Mouse (Mus musculus) cerebellum, postnatal 36 days (tissue): ENCODE measurements around the gene Palm2.

Experiments used
- DNase-seq, 2 experiments: peaks; one replicate each; pipeline ENCODE4 v3.0.0; 2021 to 2022; ENCODE audit warnings: mixed read lengths in 2 of 2

Palm2 gene

DNA sequence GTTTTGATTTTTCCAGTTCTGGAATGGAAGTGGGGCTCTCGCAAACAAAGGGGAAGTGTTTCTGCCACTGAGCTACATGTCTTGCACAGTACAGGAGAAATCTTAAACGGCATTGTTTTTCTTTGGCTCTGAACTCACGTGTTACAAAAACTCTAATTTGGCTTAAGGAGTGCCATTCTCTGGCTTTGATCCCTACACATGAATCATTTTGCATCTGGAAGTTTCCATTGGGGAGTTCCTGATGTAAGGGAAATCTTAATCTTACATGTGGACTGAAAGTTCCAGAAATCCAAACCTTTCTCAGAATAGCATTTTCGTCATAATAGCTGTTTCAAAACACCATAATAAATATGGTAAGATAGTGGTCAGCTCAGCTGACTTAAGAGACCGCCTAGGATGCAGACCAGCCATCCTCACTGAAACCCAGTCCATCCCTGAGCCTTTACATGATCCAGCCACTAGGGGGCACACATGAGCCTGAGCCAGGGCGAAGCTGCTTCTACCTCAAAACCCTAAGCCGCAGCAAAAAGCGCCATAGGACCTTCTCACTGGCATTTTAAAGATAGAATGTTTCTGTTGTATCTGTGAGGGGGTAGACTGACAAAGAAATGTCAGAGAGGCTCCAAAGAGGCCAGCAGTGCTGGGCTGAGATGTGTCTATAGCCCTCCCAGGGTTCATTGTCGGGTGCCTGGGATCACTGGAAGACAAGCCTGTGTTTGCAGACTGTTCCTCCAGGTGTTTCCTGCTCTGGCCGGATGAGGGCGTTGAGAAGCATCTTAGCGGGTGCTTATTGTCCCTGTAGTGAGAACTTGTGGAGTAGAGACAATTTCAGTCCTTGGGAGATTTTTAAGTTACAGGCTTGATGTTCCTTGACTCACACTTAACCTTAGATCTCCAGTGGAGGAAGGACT is 239.2 kb downstream of the Palm2 start:
- DNase-seq: peak; percentile 85 to 90

GRCm38 (mm10) chr4:57674351-57674750 is 240.3 kb downstream of the Palm2 start:
- no peak for DNase-seq

DNA sequence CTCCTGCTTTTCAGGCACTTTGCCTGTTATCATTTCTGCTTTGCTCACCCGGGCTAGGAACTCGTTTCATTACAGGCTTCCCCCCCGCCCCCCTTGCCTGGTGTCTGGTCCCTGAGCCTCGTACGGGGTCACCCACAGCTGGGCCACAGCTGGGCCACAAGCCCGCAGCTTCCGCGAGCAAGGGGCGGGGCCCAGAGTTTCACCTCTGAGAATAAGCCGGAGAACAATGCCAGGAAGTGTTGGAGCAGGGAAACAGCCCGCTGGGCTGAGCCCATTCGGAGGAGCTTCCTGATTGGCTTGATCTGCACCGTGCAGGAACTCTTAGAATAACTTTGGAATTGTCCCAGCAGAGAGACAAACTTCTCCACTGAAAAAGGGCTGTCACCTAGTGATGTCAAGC is 241.3 kb downstream of the Palm2 start:
- DNase-seq: peak in 1 of 2 experiments; percentile 15

- no peak for DNase-seq
These were observed 243.9 kb downstream of the Palm2 start for GRCm38 (mm10) chr4:57677916-57678315.

DNA sequence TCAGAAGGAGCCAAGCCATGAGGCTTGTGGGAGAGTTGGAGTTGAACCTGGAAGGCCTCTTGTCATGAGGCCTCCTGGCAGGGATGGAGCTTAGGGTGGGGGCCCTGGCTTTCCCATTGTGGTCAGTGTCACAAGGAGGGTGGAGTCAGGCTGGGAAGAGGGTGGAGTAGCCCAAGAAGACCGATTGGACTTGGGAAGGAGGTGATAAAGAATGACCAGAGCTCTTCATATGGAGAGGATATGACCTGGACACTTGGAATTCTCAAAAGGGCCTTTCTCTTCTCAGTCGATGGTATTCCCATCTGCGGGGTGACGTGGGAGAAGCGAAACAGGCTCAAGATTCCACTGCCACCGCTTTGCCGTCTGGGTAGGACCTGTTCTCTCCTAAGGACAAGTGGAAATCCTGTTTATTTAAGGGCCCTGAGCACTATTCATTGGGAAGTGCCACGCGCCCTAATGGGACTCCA is 245.0 kb downstream of the Palm2 start:
- DNase-seq: no peak

DNA sequence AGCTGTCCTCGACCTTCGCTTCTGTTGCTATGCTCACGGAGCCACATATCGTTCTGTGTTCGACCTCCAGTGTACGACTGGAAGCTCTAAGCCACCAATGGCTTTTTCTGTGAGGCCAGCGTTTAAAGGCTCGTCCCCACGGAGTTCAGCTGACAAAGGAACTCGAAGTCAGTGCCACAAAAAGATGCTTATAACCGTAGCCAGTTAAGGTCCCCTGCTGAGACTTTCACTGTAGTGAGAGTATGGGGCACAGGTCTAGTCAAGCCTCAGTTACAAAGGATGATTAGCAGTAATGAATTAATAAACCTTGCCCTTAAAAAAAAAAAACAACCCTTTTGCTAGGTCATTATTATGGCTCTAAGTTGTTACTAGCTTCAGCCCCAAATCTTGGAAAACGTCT is 246.1 kb downstream of the Palm2 start:
- no peak for DNase-seq

GRCm38 (mm10) chr4:57681511-57681910 is 247.5 kb downstream of the Palm2 start:
- DNase-seq: peak; percentile 49 to 51

DNA sequence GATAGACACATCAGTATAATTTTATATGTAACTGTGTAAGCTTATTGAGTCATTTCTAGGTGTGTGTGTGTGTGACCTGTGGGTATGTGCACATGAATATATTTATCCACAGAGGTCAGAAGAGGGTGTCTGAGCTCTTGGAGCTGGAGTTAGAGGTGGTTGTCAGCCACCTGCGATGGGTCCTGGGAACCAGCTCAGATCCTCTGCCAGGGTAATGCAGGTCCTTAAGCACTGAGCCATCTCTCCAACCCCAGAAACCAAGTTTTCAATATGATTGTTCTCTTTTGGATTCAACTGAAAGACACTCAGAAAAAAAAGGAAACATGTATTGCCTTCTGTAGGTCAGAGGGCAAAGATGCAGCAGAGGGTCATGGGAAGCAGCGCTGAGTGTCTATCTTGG is 248.3 kb downstream of the Palm2 start:
- DNase-seq: no peak

DNA sequence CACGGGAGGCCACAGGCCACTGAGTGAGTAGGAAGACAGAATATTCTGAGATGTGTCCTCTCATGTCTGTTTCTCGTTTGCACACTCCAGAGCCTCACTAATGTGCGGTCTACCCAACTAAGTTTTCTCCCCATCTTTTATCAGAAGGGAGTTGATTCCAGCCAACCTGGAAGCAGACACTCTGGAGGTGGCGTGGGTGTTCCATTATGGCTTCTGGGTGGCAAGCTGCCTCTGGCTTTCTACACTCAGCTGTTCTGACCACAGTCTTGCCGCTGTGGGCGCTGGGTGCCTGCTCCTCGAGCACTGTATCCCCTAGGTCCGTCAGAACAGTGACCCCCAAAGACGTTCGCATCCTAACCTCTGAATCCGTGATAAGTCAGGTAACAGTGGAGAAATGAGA is 248.9 kb downstream of the Palm2 start:
- DNase-seq: no peak

DNA sequence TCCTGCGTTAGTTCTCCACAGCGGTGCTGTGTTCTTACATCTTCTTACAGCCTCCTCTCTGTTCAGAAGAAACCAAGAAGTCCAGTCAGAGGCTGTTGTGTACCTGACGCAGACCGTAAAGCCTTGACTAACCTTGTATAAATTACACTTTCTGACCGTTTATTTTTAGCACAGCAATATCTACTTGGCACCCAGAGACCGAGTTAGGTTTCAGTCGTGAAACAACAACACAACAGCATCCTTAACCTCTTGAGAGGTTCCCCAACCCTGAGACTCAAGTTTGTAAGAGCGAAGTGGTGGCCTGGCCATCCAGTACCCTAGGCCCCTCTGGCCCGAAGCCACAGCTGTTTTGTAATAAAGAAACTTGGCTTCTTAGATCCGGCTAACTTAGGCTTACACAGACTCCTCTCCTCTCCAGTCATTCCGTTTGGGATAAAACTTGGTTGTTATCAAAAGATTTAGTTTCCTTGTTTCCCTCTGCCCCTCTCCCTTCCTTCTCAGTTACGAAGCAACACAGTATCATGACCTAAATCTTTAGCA is 250.7 kb downstream of the Palm2 start:
- DNase-seq: no peak

DNA sequence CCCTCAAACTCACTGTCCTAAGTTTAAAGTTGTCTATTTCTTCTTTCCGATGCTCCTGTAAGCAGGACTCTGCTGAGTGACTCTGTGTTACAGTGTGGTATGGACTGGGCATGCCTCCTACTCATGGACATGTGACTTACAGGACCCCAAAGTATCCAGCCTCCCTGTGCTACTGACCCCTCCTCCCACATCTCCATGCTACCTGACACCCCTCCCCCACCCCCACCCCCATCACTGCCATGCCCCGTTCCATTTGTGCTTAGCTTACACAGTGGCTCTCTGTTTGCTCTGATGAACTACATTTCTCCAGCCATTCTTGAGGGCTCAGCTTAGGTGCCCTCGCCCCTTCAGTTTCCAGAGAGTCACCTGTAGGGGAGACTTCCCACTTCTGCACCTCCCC is 252.7 kb downstream of the Palm2 start:
- DNase-seq: no peak

- no peak for DNase-seq
These were observed 253.5 kb downstream of the Palm2 start for GRCm38 (mm10) chr4:57687583-57687982.

GRCm38 (mm10) chr4:57688131-57688530 is 254.1 kb downstream of the Palm2 start:
- no peak for DNase-seq

- no peak for DNase-seq
These were observed 256.0 kb downstream of the Palm2 start for GRCm38 (mm10) chr4:57690001-57690400.

DNA sequence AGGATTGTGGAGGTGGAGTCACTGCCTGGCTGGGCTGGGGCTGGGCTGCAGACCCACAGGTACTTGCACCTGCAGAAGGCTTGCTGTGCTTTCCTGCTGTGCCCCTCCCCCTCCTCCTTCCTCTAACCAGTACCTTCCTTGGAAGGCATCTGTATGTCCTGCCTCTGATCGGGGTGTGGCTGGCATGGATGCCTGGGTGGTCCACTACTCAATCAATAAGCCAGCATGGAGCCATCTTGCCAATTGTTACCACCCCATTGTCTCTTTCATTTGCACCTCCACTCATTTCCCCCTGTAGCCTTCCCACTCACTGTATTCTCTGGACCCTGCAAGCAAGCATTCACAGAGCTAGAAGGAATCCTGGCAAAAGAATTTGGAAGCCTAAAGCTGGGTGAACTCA is 256.8 kb downstream of the Palm2 start:
- DNase-seq: no peak

- no peak for DNase-seq
These were observed 260.5 kb downstream of the Palm2 start for GRCm38 (mm10) chr4:57694356-57695136.

- DNase-seq: no peak
These were observed 262.9 kb downstream of the Palm2 start for GRCm38 (mm10) chr4:57696955-57697354.

DNA sequence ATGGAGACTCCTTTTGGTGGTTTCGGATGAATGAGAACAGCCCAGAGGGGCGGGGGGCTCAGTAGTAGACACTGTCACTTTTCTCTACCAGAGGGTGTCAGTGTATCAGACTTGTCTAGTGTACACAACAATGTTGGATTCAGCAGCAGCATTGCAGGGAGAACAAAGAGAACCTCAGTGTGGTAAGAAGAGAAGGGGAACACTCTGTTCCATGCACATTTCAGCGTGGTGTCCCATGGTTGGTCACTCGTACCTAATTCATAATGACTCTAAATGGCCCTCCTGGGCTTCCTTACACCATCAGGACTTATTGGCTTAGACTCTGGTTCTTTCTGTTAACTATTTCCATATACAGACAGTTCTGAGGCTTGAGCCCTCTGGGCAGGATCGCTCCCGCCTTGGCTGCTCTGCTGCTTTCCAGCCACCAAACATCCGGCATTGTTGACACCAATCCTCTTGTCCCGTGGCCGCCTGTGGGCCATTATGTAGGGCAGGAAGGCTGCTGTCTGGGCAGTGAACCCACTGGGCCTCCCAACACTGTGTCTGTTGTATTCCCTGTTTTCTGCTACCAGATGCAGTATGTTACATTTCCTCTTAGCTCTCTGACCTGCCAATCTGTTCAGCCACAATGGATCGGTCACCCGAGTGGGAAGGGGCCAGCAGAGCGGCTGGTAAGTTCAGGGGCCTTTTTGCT is 264.0 kb downstream of the Palm2 start:
- no peak for DNase-seq

DNA sequence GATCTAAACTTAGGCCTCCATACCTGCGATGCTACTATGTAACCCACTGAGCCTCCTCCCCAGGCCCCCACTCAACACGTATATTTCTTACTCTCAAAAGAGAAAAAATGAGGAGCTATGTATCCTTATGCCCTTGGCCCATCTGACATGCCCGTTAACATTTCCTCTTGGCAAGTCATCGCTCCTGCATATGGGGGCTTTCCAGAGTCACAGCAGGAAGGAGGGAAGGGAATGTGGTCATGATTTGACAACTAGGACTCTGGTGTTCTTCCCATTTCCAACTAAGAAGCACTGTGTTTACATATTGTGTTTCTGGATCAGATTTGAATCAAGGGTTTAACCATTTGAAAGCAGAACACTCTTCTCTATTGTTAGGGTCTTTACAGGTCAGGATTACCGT is 267.5 kb downstream of the Palm2 start:
- DNase-seq: peak in 1 of 2 experiments; percentile 17

- no peak for DNase-seq
These were observed 269.8 kb downstream of the Palm2 start for GRCm38 (mm10) chr4:57703574-57704470.

DNA sequence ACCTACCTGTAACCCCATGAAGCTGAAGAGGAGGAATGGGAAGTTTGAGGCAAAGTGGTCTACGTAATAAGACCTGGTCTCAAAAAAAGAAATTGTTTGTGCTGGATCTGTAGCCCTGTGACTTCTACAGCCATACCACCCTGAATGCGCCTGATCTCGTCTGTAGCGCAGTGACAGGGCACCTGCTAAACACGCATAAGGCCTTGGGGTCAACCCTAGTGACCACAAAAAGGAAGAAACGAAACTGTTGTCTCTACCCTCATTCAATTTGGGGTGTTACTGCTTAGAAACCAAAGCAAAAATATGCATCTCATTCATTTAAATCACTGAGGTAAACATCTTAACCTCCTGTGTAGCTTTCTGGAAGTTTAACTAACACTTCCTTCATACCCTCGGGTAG is 270.5 kb downstream of the Palm2 start:
- DNase-seq: no peak

GRCm38 (mm10) chr4:57715849-57716248 is 281.8 kb downstream of the Palm2 start:
- DNase-seq: no peak
